Mouse (Mus musculus) cortical plate, adult 2 months (tissue): Measurements from ENCODE around the gene Aagab.

Experiments
- CTCF ChIP-seq: fragments of 200-500 bp; IDR thresholded peaks from 2 replicates; pipeline ENCODE4 v1.5.1; 2011; ENCODE audit warnings: mild to moderate bottlenecking, control low read depth, low read length; ENCODE audit not compliant: insufficient read depth; ENCODE audit errors: extremely low read depth
- POLR2A ChIP-seq: fragments of 200-500 bp; IDR thresholded peaks from 2 replicates; pipeline ENCODE4 v1.6.1; 2011; ENCODE audit warnings: mild to moderate bottlenecking, low read length, control low read depth; ENCODE audit not compliant: insufficient read depth; ENCODE audit errors: extremely low read depth

GRCm38 (mm10) chr9:63682943-63683342 lies 80.5 kb downstream of the Aagab start:
- TF ChIP-seq CTCF: no peak
- no peak for TF ChIP-seq POLR2A
